Mouse (Mus musculus) lung, embryonic 15.5 days (tissue): Measurements from ENCODE around the gene Ercc1. TPM values are rescaled to one million over a fixed set of nuclear protein-coding genes. Genes with fewer than 3 reads are reported as not detected.
A peak's percentile ranks its signal among the peaks of the same experiment; 100 is the strongest.

Experiments
- ATAC-seq: fragments of 200-750 bp; cut with Nextera tagmentation; 2 replicates; pipeline ENCODE4 v1.8.0; 2017; ENCODE audit warnings: moderate number of reproducible peaks, borderline replicate concordance; ENCODE audit not compliant: low FRiP score, low TSS enrichment; ENCODE audit errors: extremely low read depth
- H3K27ac ChIP-seq: fragments of 300-500 bp; sonication (generic); 2 replicates; pipeline ENCODE4 v1.5.1; 2015; ENCODE audit warnings: moderate library complexity, mild to moderate bottlenecking, inconsistent platforms
- H3K27me3 ChIP-seq: fragments of 300-500 bp; sonication (generic); 2 replicates; pipeline ENCODE4 v1.6.1; 2015; ENCODE audit warnings: inconsistent platforms
- H3K36me3 ChIP-seq: fragments of 300-500 bp; sonication (generic); 2 replicates; pipeline ENCODE4 v1.6.1; 2015; ENCODE audit warnings: inconsistent platforms
- H3K4me1 ChIP-seq: fragments of 300-500 bp; sonication (generic); 2 replicates; pipeline ENCODE4 v1.6.1; 2015; ENCODE audit warnings: inconsistent platforms
- H3K4me2 ChIP-seq: fragments of 300-500 bp; sonication (generic); 2 replicates; pipeline ENCODE4 v1.6.1; 2015; ENCODE audit warnings: inconsistent platforms, mild to moderate bottlenecking, moderate library complexity
- H3K4me3 ChIP-seq: fragments of 300-500 bp; sonication (generic); 2 replicates; pipeline ENCODE4 v1.5.1; 2015; ENCODE audit warnings: mild to moderate bottlenecking, inconsistent platforms
- H3K9ac ChIP-seq: fragments of 300-500 bp; sonication (generic); 2 replicates; pipeline ENCODE4 v1.6.1; 2015; ENCODE audit warnings: inconsistent platforms
- H3K9me3 ChIP-seq: fragments of 300-500 bp; sonication (generic); 2 replicates; pipeline ENCODE4 v1.6.1; 2016; ENCODE audit warnings: inconsistent platforms
- WGBS: fragments of 180-500 bp; shearing (Covaris S2); methylation state at CpG from one replicate; pipeline ENCODE4 v1.1.7; 2015; 5-methylcytosine and 5-hydroxymethylcytosine counted together
- polyA plus RNA-seq: library from polyadenylated mRNA; unstranded; fragments of >200 nt; fragmentation: Nextera tagmentation; extraction: Ambion mirVana; gene quantifications from 2 replicates; pipeline ENCODE4 v1.2.1, GENCODE M21; 2015

Ercc1 gene
- polyA plus RNA-seq, 1 experiment from 2014 or later: 86.4 TPM

DNA sequence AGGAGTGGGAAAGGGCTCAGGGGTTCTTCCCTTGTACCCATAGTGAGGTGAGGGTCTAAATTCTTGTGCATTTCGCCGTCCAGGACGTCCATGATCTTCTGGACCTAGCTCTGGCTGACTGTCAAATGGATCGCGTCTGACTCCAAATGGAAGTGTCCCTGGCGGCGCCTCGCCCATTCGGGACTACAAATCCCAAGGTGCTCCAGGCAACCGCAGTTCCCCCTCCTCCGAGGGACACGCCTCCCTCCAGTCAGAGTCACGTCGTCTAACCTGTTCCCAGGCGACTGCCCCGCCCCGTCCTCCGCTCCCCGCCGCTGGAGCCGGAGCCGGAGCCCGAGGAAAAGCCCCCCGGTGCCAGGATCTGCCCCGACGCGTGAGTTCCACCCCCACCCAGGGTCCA, 16.4 kb downstream of the Ercc1 start:
- 0% methylated on average over 27 of the region's 27 CpGs for WGBS
- H3K9me3 ChIP-seq: no peaks in the 10 kb centered on the region
- peak; percentile 76 for ATAC-seq
- peak overlapping the region; percentile 58 for H3K27ac ChIP-seq
- peaks cover 12% of the 10 kb centered on the region for H3K36me3 ChIP-seq
- H3K4me1 ChIP-seq: peaks cover 32% of the 10 kb centered on the region
- peak overlapping the region; percentile 65 for H3K4me3 ChIP-seq
- peak overlapping the region; percentile 55 for H3K9ac ChIP-seq
- H3K4me2 ChIP-seq: peak overlapping the region; percentile 97
- H3K27me3 ChIP-seq: no peaks in the 10 kb centered on the region

DNA sequence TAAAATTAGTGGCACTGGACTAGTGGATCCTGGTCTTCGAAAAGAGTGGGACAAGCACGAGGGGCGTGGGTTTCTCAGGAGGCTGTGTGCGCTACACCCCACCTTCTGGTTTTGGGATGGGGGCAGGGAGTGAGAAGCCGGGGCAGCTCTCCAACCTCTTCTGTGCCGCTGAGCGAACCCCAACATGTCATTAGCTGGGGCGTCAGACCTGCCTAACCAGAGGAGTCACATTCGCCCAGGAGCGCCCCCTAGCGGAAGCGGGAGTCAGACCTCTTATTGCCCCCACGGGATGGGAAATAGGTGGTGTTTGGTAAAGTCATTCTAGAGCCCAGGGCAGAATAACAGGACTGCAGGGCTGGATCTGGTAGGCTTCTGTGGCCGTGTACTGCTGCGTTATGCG, 17.1 kb downstream of the Ercc1 start:
- H3K36me3 ChIP-seq: peaks cover 7% of the 10 kb centered on the region; the same call in 1 of the 2 replicates
- peak overlapping the region; percentile 31; the same call in 1 of the 2 replicates for H3K27ac ChIP-seq
- H3K4me2 ChIP-seq: peak overlapping the region; percentile 97
- H3K9me3 ChIP-seq: no peaks in the 10 kb centered on the region
- peaks cover 32% of the 10 kb centered on the region for H3K4me1 ChIP-seq
- peak overlapping the region; percentile 55 for H3K9ac ChIP-seq
- WGBS: 9% methylated on average over 16 of the region's 16 CpGs
- ATAC-seq: no peak
- H3K4me3 ChIP-seq: peak overlapping the region; percentile 65
- H3K27me3 ChIP-seq: no peaks in the 10 kb centered on the region

DNA sequence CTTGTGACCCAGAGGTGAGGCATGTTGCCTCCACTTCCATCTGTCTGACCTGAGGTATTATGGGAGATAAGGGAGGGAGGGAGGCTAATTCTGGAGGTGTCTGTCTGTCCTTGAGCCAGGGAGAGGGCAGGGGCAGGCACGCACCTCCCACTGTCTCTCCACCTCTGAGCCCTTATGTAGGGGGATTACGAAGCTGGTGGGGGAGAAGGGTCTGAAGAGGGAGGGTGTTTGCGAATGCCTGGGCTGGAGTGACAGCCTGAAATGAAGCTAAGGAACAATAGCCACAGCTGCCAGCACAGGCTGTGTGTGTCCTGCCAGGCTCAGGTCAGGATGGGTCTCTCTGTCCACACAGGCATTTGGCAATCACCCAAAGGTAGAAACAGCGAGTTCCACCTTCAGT, 17.7 kb downstream of the Ercc1 start:
- Histone ChIP-seq H3K9me3 (no peaks in the 10 kb centered on the region), H3K36me3 (peaks cover 2% of the 10 kb centered on the region; the same call in 1 of the 2 replicates), H3K9ac (no peak overlapping the region), H3K4me1 (peaks cover 32% of the 10 kb centered on the region), H3K4me2 (peak overlapping the region; percentile 97; the same call in 1 of the 2 replicates), H3K4me3 (peak overlapping the region; percentile 65), H3K27ac (no peak overlapping the region), H3K27me3 (no peaks in the 10 kb centered on the region)
- no peak for ATAC-seq
- WGBS: 27% methylated on average over 4 of the region's 4 CpGs

DNA sequence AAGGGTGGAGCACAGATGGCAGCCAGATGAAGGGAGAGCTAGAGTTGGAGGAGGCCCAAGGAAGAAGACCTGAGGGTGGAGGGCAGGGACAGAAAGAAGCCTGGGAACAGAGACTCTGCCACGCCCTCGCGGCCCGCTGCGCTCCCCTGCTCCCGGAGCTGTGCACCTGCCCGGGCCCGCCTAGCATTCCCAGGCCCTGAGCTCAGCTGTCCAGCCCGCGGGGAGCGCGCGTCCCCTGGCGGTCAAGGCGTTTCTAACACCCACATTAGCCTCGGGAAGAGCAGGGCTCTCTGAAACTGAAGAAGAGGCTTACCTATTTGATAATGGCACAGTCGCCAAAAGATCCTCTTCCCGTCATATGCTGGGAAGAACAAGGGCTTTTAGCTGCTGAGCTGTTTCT, 19.3 kb downstream of the Ercc1 start:
- H3K36me3 ChIP-seq: no peaks in the 10 kb centered on the region
- H3K9ac ChIP-seq: no peak overlapping the region
- no peak overlapping the region for H3K4me3 ChIP-seq
- H3K27me3 ChIP-seq: 0 out of 2 replicates have a peak, but pooled peaks cover under 1% of the 10 kb centered on the region
- no peak for ATAC-seq
- no peak overlapping the region for H3K27ac ChIP-seq
- H3K4me1 ChIP-seq: peaks cover 21% of the 10 kb centered on the region
- H3K4me2 ChIP-seq: no peak overlapping the region
- 2% methylated on average over 18 of the region's 18 CpGs for WGBS
- no peaks in the 10 kb centered on the region for H3K9me3 ChIP-seq

DNA sequence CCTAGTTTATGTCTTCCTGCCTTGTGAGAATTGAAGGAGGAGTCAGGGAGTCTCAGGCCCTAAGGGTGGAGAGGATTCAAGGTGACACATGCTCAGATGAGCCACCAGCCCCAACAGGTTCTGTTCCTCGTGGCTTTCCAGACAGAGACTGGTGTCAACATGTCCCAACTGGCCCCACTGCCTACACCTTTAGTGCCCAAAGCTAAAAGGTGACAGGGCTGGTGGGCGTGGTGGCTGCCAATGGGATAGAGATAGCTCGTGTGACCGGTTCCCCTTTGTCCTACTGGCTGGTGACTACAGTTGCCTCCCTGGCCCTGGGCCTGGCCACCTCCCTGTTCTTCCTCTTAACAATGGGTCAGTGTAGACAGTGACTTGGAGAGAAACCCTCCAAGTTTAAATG, 20.8 kb downstream of the Ercc1 start:
- no peak overlapping the region for H3K4me2 ChIP-seq
- H3K9me3 ChIP-seq: no peaks in the 10 kb centered on the region
- WGBS: 68% methylated on average over 4 of the region's 4 CpGs
- H3K4me3 ChIP-seq: no peak overlapping the region
- peaks cover 18% of the 10 kb centered on the region for H3K4me1 ChIP-seq
- H3K9ac ChIP-seq: no peak overlapping the region
- ATAC-seq: no peak
- peaks cover 11% of the 10 kb centered on the region for H3K27me3 ChIP-seq
- H3K36me3 ChIP-seq: no peaks in the 10 kb centered on the region
- H3K27ac ChIP-seq: no peak overlapping the region

DNA sequence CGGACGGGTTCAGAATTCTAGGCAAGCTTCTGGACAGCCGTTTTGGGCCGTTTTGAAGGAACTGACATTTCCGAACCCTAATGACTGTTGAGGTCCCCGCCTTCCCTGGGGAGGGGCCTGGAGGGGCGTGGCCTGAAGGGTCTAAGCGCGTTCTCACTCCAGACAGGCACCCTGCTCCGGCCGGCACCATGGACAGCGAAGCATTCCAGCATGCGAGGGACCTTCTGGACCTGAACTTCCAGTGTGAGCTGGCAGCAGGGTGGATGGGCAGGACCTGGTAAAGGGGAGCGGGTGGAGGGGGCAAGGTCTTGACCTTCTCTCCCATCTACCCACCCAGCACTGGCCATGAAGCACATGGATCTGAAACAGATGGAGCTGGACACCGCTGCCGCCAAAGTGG, 23.8 kb downstream of the Ercc1 start:
- no peak overlapping the region for H3K4me3 ChIP-seq
- H3K4me2 ChIP-seq: no peak overlapping the region
- H3K9ac ChIP-seq: no peak overlapping the region
- H3K27ac ChIP-seq: no peak overlapping the region
- H3K27me3 ChIP-seq: peaks cover 11% of the 10 kb centered on the region
- 14% methylated on average over 16 of the region's 16 CpGs for WGBS
- no peaks in the 10 kb centered on the region for H3K9me3 ChIP-seq
- no peaks in the 10 kb centered on the region for H3K4me1 ChIP-seq
- no peak for ATAC-seq
- no peaks in the 10 kb centered on the region for H3K36me3 ChIP-seq

DNA sequence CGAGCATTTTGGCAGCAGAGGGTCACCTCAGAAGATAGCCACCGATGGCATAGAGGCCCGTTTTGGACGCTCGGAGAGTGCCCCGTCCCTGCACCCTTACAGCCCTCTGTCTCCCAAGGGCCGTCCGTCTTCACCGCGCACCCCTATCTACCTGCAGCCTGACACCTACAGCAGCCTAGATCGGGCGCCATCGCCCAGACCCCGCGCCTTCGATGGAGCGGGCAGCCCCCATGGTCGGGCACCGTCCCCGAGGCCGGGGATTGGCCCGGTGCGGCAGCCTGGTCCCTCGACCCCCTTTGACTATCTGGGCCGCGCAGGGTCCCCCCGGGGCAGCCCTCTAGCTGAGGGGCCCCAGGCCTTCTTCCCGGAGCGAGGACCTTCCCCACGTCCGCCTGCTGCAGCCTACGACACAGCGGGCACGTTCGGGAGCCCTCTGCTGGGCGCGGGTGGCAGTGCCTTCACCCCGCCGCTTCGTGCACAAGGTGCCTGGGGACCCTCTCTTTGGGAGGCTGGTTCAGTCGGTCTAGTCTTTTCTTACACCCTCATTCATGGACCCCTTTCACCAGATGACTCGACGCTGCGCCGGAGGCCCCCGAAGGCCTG, 25.3 kb downstream of the Ercc1 start:
- H3K27me3 ChIP-seq: peaks cover 11% of the 10 kb centered on the region
- no peak overlapping the region for H3K27ac ChIP-seq
- H3K9ac ChIP-seq: peak overlapping the region; percentile 26; the same call in 1 of the 2 replicates
- WGBS: 13% methylated on average over 46 of the region's 46 CpGs
- H3K4me2 ChIP-seq: peak overlapping the region; percentile 75
- H3K36me3 ChIP-seq: no peaks in the 10 kb centered on the region
- H3K4me3 ChIP-seq: peak overlapping the region; percentile 32
- ATAC-seq: 0 out of 2 replicates have a peak, but pooled peaks have one; percentile 38
- H3K4me1 ChIP-seq: no peaks in the 10 kb centered on the region
- H3K9me3 ChIP-seq: no peaks in the 10 kb centered on the region

DNA sequence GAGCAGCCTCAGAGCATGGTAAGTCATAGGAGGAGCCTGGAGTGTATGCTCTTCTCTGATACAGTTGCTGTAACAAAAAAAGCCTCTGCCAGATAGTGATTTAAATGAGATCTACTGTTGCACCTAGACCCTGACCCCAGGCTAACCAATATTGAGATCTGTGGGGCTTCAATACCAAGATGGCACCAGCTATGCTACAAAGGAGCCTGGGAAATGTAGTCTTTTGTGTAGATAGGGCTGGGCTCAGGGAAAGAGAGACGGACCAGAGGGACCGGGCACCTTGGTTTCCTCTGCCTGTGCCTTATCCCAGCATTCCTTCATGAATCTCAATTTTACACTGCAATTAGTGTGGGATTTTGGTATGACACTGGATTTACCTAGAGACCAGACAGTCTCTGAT, 28.8 kb downstream of the Ercc1 start:
- Histone ChIP-seq H3K4me2 (no peak overlapping the region), H3K9me3 (no peaks in the 10 kb centered on the region), H3K4me1 (no peaks in the 10 kb centered on the region), H3K9ac (no peak overlapping the region), H3K27me3 (peaks cover 11% of the 10 kb centered on the region), H3K27ac (no peak overlapping the region), H3K4me3 (no peak overlapping the region), H3K36me3 (no peaks in the 10 kb centered on the region)
- 75% methylated on average over 2 of the region's 2 CpGs for WGBS
- ATAC-seq: no peak

DNA sequence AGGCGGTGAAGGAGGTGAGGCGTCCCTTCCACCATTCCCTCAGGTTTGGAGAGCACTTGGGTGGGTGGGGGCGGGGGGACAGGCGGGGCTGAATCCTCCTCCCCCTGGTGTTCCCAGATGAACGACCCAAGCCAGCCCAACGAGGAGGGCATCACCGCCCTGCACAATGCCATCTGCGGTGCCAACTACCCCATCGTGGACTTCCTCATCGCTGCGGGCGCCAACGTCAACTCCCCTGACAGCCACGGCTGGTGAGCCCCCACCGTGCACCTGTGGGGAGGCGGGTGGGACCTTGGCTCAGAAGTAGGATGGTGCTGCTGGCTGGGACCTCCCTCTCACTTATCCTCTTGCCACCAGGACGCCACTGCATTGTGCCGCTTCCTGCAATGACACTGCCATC, 30.8 kb downstream of the Ercc1 start:
- WGBS: 75% methylated on average over 18 of the region's 18 CpGs
- H3K27ac ChIP-seq: no peak overlapping the region
- no peaks in the 10 kb centered on the region for H3K9me3 ChIP-seq
- H3K9ac ChIP-seq: no peak overlapping the region
- peak; percentile 13; the same call in 1 of the 2 replicates for ATAC-seq
- H3K4me1 ChIP-seq: no peaks in the 10 kb centered on the region
- H3K4me2 ChIP-seq: no peak overlapping the region
- no peaks in the 10 kb centered on the region for H3K36me3 ChIP-seq
- no peaks in the 10 kb centered on the region for H3K27me3 ChIP-seq
- no peak overlapping the region for H3K4me3 ChIP-seq

DNA sequence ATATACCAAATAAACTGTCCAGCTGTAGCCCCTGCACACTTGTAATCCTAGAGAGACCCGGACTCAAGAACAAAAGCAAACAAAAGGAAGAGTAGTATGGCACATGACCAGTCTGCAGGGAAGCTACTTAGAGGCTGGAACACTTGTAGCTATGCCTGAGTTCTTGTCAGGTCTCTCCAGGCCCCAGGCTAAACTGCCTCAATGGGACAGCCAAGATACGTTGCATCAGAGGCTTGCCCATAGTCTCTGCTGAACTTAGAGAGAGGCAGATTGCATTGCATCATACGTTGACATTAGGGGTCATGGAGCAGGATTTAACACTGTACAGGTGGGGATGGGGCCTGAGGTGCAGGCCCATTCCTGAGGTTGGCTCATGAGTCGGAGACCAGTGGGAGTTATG, 31.4 kb downstream of the Ercc1 start:
- Histone ChIP-seq H3K9ac (no peak overlapping the region), H3K9me3 (no peaks in the 10 kb centered on the region), H3K4me1 (no peaks in the 10 kb centered on the region), H3K4me2 (no peak overlapping the region), H3K27me3 (no peaks in the 10 kb centered on the region), H3K36me3 (no peaks in the 10 kb centered on the region), H3K27ac (no peak overlapping the region), H3K4me3 (no peak overlapping the region)
- WGBS: 69% methylated on average over 4 of the region's 4 CpGs
- no peak for ATAC-seq

DNA sequence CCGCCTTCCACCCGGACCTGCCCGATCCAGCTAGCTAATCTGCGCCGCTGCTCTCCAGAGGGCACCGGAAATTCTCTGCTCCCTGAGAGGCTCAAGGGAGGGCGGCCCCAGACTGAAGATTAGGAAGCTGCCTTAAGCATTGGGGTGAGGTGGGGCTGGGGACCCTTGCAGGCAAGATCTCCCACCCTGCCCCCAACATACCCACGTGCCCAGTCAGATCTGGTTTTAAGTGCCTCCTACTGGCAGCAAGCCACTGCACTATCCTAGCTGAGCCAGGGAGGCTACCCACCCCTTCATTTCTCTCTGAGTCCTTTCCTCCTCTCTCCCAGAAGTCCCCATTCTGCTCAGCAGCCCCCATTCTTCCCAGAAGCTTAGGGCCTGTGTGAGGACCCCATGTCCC, 33.5 kb downstream of the Ercc1 start:
- WGBS: 55% methylated on average over 8 of the region's 8 CpGs
- Histone ChIP-seq H3K9me3 (no peaks in the 10 kb centered on the region), H3K9ac (no peak overlapping the region), H3K27ac (no peak overlapping the region), H3K4me2 (no peak overlapping the region), H3K27me3 (no peaks in the 10 kb centered on the region), H3K4me3 (no peak overlapping the region), H3K36me3 (no peaks in the 10 kb centered on the region), H3K4me1 (peaks cover 8% of the 10 kb centered on the region)
- ATAC-seq: no peak

DNA sequence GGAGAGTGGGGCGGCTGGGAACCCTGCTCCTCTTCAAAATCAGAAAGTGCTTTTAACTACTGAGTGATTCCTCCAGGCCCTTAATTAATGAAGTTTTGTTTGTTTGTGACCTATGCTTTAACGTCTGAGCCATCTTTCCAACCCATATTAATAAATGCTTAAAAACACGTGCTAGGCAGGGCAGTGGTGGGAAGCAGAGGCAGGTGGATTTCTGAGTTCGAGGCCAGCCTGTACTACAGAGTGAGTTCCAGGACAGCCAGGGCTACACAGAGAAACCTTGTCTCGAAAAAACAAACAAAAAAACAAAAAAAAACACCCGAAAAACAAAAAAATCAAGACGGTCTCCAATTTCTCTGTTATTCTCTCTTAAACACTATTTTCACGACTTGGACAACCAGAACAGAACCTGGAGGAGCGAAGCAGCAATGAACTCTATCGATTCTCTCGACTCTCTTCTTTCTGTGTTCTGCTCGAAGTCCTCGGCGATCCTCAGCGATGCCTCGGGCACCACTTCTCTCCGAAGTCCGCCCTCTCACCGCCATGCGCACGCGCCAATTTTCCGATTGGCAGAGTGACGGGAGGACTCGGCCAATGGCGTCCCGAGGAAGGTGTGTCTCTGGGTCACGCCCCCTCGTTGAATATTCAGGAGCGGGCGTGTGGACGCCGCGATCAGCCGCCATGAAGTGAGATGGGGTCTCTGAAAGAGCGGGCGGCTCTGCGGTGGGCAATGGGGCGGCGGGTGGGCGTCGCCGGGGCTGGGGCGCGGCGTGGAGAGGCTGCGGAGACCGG, 37.0 kb downstream of the Ercc1 start, which contains the start of gene Ercc2:
Gene Ercc2 (plus strand): TSS at position 634 of the 789 bp plus-strand sequence.
- Histone ChIP-seq H3K27ac (no peak within 1 kb of the TSS), H3K9me3 (no peaks in the 10 kb centered on the region), H3K4me3 (peak within 1 kb of the TSS; percentile 90), H3K4me2 (peak within 1 kb of the TSS; percentile 78), H3K4me1 (peaks cover 13% of the 10 kb centered on the region), H3K27me3 (no peaks in the 10 kb centered on the region), H3K36me3 (peaks cover 21% of the 10 kb centered on the region), H3K9ac (peak within 1 kb of the TSS; percentile 81)
- WGBS: 6% methylated on average over 45 of the region's 48 CpGs
- peak; percentile 96 for ATAC-seq
